Mouse (Mus musculus) cerebellum, postnatal 36 days (tissue): Measurements from ENCODE around the gene Zfp385b.

Experiments
- DNase-seq, 2 experiments: peaks; one replicate each; pipeline ENCODE4 v3.0.0; 2021 to 2022; ENCODE audit warnings: mixed read lengths in 2 of 2

Gene Zfp385b

GRCm38 (mm10) chr2:77586581-77587360, 232.7 kb downstream of the Zfp385b start:
- no peak for DNase-seq

- peak; percentile 44 to 51 for DNase-seq
Observed at GRCm38 (mm10) chr2:77583586-77583985, 235.9 kb downstream of the Zfp385b start.

DNA sequence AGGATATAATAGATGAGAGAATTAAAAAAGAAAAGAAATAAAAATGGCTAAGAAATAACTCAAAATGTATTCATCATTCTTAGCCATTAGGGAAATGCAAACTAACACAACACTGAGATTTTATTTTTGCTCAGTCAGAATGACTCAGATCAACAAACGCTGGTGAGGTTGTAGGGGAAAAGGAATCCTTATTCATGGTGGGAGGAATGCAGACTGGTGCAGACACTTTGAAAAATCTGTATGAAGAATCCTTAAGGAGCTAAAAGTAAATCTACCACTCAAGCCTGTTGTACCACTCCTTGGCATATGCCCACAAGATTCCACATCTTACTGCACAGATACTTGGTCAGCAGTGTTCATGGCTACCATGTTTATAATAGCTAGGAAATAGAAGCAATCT, 242.9 kb downstream of the Zfp385b start:
- DNase-seq = no peak

- DNase-seq = no peak
Observed at GRCm38 (mm10) chr2:77567528-77568435, 251.7 kb downstream of the Zfp385b start.

DNA sequence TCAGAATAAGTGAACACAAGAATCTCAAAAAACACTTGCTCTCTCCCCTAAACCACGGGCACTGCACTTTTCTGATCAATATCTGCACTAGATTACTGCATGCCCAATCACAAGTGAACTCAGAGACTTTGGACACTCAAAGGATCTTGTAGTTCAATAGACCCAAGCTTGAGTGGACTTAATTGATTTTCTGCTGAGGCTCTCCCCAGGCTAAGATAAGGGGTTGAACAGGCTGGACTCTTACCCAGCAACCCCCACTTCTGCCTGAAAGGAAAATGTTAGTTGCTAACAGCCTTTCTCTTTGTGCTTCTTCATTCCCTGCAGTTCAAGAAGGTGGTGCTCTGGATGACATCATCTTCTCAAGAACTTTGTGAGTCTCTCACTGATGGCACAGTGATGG, 255.7 kb downstream of the Zfp385b start:
- no peak for DNase-seq

- DNase-seq = no peak
Observed at GRCm38 (mm10) chr2:77561941-77562340, 257.5 kb downstream of the Zfp385b start.

GRCm38 (mm10) chr2:77556938-77557337, 262.5 kb downstream of the Zfp385b start:
- no peak for DNase-seq

DNA sequence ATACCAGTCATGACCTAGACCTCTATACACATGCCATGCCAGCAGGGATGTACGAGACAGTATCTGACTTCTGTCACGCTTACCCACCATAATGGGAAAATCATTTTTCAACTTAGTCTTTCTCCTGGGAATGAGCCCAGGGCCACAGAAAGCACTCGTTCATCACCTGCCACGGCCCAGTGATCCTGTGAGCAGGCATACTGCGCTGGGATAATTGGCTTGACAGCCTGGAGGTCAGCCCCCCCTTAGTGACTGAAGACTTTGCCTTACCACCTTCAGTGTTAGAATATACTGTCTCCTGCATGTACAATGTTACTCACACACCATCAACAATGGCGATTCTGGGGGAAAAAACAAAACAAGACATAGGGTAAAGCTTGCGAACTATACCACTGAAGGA, 263.5 kb downstream of the Zfp385b start:
- no peak for DNase-seq

- DNase-seq = no peak
Observed at GRCm38 (mm10) chr2:77552675-77553074, 266.8 kb downstream of the Zfp385b start.

DNA sequence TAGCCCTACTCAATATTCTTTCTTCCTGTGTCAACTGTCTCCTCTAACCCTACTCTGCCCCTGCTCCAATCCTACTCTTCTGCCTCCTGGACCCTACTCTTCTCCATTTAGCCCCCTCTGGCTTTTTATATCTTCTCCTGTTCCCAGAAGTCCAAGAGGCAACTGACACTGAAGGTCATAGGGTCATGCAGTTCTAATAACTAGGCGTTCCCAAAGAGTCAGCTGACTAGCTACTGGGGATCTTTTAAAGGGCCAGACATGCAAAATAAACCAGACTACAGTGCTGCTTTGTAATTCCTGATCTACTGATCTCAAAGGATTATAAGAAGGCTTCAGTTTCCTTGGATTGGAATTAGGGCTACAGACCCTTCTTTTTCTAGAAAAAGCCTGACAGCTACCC, 276.1 kb downstream of the Zfp385b start:
- no peak for DNase-seq

- no peak for DNase-seq
Observed at GRCm38 (mm10) chr2:77542605-77543004, 276.8 kb downstream of the Zfp385b start.

GRCm38 (mm10) chr2:77541681-77542080, 277.8 kb downstream of the Zfp385b start:
- DNase-seq = no peak

GRCm38 (mm10) chr2:77540860-77541259, 278.6 kb downstream of the Zfp385b start:
- DNase-seq = no peak

DNA sequence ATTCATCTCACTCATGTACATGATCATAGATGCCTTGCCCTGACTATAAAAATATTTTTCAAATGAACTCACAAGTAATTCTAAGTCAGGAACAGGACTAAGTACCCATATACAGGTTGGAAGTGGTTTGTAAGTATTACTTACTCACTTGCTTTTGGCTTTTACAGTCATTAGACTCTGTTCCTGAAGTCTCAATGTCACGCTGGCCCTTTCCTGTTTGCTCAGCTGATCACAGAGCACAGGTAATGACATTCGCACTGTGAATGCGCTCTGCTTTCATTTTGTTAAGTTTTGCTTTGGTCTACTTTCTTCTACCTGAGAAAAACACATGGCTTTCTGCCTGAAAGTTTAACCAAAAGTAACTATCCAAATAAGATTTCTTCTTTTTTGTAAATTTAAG, 282.9 kb downstream of the Zfp385b start:
- no peak for DNase-seq

DNA sequence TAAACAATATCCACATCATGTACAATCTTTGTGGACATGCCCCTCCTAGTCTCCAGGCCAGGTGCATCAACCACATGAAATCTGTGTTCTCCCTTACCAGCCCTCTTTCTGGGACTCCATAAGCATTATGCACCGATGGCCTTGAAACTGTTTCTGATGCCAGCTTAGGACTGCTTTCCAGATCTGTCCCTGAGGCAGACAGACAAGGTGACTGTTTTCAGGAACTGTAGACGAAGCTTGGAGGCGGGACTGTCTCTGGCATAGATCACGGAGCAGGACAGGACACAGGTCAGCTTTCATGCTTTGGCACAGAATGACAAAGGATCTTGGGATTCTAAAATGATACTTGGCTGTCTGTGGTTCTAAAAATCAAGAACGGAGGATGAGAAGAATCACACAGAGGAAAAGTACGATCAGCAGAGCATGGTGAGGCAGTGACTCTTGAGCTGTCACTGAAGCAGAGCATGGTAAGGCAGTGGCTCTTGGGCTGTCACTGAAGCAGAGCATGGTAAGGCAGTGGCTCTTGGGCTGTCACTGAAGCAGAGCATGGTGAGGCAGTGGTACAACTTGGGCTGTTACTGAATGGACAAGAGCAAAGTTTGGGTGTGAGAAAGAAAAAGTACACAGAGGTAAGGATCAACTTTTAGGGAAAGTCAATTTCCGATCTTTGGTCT, 291.2 kb downstream of the Zfp385b start:
- no peak for DNase-seq

- no peak for DNase-seq
Observed at GRCm38 (mm10) chr2:77527616-77528015, 291.8 kb downstream of the Zfp385b start.

DNA sequence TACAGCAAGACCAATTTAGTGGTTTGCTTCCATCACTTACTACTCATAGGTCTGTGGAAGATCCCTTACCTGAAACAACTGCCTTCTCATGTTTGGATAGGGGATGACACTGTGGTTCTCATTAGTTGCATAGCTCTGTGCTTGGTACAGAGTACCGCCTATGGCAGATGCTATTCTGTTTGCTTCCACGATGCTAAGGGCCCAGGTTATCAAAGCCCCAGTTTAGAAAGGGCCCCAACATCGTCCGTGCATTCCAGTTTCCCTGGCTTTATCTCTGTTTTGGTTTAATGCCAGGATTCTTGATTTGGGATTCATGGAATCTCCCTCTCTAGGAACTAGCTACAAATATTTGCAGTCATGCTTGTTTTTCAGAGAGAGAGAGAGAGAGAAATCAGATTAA, 292.6 kb downstream of the Zfp385b start:
- no peak for DNase-seq

DNA sequence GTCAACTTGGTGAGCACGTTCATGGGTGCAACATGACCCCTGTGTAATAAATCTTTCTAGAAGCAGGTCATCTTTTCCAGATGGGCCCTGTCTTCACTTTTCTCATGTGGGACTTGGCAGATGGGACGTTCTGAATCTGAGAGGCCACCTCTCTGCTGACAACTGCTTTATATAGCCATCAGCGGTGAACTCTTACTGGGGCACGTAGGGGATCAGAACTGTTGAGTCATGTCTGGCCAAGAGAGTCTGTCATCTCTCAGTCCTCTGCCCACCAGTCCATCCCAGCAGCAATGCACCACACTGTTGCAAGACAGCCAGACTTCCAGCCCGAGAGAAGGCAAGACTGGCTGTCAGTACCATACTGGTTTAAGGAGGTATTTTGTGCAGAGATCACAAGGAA, 293.1 kb downstream of the Zfp385b start:
- no peak for DNase-seq

DNA sequence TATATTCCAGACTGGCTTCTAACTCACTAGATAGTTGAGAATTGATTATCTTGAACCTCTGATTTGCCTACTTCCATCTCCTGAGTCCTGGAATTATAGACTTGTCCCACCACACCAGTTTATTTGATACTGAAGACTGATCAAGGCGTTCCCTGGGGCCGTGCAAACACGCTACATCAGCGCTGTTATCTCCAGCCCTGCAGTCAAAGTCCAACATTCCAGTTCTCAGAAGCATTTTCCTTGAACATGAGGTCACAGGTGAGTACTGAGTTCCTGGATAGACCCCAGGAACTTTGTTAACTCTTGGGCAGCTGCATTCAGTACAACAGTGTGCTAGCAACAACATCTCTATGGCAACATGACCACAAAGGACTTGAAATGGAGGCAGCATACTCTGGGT, 297.2 kb downstream of the Zfp385b start:
- DNase-seq = no peak

DNA sequence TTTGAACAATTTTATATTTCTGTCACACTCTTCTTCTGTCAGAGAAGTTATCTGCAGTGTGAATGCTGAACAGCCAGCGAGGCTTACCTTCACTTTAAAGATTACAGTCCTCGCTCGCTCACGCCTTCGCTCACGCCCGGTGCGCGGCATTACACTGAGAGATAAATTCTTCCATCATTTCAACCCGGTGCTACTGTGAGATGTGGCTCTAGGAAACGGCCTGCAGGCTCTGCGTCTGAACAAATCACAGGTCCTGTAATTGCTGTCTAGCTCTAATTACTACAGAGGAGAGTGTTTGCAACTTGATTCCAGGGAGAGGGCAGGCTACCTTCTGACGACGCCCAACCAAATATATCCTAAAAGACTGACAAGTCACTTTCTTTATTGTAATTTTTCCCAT, 300.1 kb downstream of the Zfp385b start:
- DNase-seq = no peak

GRCm38 (mm10) chr2:77518693-77519092, 300.7 kb downstream of the Zfp385b start:
- DNase-seq = no peak

DNA sequence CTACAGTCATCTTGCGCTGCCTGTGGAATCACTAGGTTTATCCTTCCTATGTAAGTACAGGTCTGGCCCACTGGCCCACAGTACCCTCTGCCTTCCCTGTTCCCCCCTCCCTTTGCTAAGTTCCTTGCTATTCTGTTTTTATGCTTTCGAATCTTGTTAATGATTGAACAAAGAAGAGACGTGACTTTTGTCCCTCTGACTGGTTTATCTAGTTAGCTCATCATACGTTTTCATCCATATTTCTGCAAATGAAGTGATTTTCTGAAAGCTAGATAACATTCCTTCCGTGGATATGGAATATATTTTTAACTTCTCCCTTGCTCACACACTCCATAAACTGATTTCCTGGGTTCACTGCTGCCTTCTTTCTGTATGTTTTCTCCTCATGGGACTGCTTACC, 302.8 kb downstream of the Zfp385b start:
- DNase-seq = no peak

DNA sequence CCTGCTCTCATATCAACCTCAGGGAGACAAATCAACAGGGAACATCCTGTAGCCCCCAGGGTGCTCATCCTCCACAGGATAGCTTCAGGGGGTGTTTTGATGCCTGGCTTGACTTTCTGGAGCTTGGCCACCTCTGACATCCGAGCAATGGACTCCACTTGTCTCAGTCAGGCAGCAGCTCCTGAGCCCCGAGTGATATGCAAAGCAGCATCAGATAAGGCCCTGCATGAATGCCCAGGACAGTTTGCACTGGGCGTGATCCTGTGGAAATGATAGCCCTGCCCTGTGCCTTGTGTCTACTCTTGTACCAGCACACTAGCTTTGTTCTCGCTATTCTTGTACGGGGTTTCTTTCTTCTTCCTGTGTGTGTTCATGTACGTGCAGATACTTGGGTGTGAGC, 303.8 kb downstream of the Zfp385b start:
- DNase-seq = no peak
